Mouse (Mus musculus) frontal cortex, adult (tissue): Measurements from ENCODE around the gene Gm13769.
"Not testable (repeated sequence)": the region's sequence is repeated elsewhere in the genome, so short reads cannot be mapped to it uniquely, and the experiment has no call there.

Experiments used
- ATAC-seq: cut with Nextera tagmentation; 2 replicates; pipeline ENCODE4 v1.9.2; 2017; ENCODE audit warnings: mild to moderate bottlenecking, moderate library complexity, mixed read lengths; ENCODE audit not compliant: low TSS enrichment

Gene Gm13769

DNA sequence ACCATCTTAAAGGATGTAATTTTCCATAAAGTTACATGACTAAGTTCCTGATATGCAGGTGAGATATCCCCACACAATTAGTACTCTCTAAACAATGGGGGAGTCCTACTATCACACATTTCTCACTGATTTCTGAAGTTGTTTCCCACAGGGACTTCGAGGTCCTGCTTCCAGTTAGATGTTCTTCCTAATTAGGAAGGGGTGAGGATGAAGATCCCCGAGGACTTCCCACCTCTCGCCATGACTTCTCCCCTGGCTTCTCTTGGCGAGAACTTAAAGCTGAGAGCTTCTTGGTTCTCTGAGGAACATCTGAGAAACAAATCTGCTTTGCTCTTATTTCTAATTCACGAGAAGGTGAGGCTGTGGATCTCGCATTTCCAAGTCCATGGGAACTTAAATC lies at the start of gene Gm13769:
Gene Gm13769, plus strand, starts transcription at position 301 of the 400 bp plus-strand sequence.
- ATAC-seq, result not testable (repeated sequence)

DNA sequence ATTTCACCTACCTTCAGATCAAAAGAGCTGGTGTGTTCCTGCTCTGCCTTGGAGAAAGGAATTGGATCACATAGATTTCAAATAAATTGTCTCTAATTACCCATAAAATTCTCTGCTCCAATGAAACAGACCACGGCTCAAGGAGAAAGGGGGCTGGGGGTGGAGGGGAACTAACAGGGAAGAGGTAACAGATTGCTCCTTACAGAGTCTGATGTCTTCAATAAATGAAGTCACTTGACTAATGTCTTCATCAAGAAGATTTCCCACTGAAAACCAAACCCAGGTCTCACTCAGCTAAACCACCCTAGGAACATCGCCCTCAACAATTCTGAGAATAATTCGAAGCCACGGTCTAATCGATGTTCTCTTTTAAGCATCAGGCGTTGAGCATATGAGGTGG lies 29.3 kb upstream of the Gm13769 start, which contains the start of gene Olfr1272:
Gene Olfr1272, minus strand, starts transcription at position 101 of the 400 bp plus-strand sequence.
- no peak for ATAC-seq

DNA sequence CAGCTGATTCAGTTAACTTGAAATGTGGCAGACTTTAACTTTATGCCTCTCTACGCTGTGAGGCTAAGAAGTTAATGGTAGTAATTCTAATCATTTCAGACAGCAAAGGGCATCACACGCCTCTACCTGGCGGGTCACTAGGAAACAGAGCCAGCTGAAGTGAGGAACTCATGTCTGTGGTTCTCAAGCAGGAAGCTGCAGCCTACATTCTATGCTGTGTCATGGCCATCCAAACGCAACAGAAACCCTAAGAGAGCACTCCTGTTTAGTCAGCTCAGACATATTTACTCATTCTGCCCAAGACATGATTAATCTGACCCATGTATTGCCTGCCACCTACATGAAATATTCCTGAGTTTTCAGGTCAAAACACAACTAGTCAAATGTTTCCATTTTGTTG lies 24.7 kb downstream of the Gm13769 start:
- ATAC-seq, result not testable (repeated sequence)

DNA sequence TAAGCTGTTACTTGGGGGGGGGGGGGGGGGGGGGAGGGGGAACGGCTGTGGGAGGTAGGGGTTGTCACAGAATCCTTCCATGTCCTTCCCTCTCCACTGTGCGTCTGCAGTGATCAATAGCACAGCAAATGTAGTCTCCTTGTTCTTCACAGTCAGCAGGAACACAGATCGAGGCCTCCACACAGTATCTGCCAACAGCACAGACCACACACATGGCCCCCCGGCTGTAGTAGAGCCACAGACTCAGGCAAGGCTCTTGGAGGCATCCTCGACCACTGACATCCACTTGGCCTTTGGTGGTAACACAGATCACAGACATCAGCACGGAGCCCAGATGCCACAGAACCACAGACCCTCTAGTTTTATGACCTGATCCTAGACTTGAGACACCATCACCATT lies 29.0 kb downstream of the Gm13769 start:
- ATAC-seq, result not testable (repeated sequence)

DNA sequence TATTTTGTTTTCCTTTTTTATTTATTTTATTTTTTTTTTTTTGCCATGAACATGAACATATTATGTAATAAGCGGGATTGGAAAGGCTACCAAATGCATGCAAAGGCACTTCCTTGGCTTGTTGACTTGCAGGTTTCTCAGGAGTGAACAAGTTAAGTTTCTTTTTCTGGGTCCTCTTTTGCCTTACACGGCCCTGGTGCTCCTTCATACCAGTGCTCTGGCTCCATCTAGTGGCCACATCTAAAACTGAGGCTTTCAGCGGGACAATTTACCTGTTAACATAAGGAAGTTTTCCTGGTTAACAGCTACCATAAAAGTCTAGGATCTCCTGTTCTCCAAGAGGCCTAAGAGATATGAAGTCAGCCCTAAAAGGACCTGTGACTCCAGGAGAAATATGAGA lies 29.5 kb downstream of the Gm13769 start:
- ATAC-seq, result peak; percentile 89

DNA sequence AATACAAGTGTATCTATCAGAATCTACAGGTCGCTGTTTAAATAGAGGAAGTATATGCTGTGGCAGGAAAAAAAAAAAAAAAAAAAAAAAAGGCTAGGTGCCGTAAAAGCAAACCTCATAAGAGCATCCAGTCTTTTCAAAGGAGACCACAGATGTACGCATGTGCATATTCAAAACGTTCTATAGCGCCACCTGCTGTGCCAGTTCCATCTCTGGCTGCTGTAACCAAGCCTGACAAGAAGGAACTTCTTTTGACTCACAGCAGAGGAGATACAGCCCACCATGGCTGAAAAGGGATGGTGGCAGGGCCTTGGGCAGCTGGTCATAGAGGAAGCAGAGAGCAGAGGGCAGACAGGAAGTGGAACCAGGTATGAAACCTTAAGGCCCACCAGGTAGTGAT lies 37.2 kb downstream of the Gm13769 start:
- peak; percentile 33; the same call in 1 of the 2 replicates for ATAC-seq

DNA sequence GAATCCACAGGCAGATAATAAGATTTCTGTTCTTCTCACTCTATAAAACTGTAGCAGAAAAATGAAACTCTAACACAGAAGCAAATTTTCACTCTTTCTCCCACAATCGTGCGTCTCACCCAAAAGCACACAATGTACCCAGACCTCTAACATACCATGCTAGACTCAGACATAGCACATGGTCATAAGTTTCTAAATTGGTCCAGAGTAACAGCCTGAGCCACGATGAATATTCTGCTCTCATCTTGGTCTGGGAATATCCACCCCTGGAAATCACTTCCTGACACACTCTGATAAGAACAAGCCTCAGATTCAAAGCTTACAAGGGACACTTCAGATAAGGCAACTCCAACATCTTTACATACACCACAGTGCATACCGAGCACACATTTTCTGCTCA lies 38.2 kb downstream of the Gm13769 start:
- peak; percentile 82 for ATAC-seq
